In genomic region chr7:75370595-75371519, GRCm38 (mm10) we compare ENCODE assay signal across 9 mouse cellular contexts.
A peak's percentile ranks its signal among the peaks of the same experiment; 100 is the strongest.
DNase-seq lines count a peak whose midpoint lies in the region; ATAC-seq and TF ChIP-seq lines count a peak whose summit lies in the region.
"Had no signal": no experiment of that assay in that cellular context is flagged by ENCODE, and none has a peak within 500 bp of the region (broad histone marks: within the 10 kb centered on the region; RNA-seq: fewer than 3 reads in every experiment).

No protein-coding gene starts in this region.

- H3K27me3 ChIP-seq in forebrain, embryonic 11.5 days (ENCODE audit: control insufficient read depth, insufficient read depth, low read length): no peaks in the 10 kb centered on the region
- no peaks in the 10 kb centered on the region for H3K27me3 ChIP-seq in heart, embryonic 15.5 days
- no peaks in the 10 kb centered on the region for H3K27me3 ChIP-seq in liver, embryonic 11.5 days (replicated peaks; ENCODE audit: control insufficient read depth, insufficient read depth, low read length)
- no peaks in the 10 kb centered on the region for H3K27me3 ChIP-seq in myocyte (ENCODE audit: control insufficient read depth, insufficient read depth, insufficient read length)

- no peaks in the 10 kb centered on the region for H3K36me3 ChIP-seq in forebrain, embryonic 11.5 days (ENCODE audit: control insufficient read depth, insufficient read depth, low read length)
- no peaks in the 10 kb centered on the region for H3K36me3 ChIP-seq in heart, embryonic 15.5 days
- no peaks in the 10 kb centered on the region for H3K36me3 ChIP-seq in liver, embryonic 11.5 days (ENCODE audit: control insufficient read depth, insufficient read depth, low read length)
- H3K36me3 ChIP-seq in myocyte (ENCODE audit: control insufficient read depth, insufficient read depth): no peaks in the 10 kb centered on the region
- H3K36me3 ChIP-seq: G1E had no signal

- no peaks in the 10 kb centered on the region for H3K9me3 ChIP-seq in forebrain, embryonic 11.5 days (ENCODE audit: control insufficient read depth, low read length)
- no peaks in the 10 kb centered on the region for H3K9me3 ChIP-seq in heart, embryonic 15.5 days (replicated peaks)
- H3K9me3 ChIP-seq in liver, embryonic 11.5 days (ENCODE audit: control insufficient read depth, low read length): no peaks in the 10 kb centered on the region
- H3K9me3 ChIP-seq: G1E had no signal

- no peaks in the 10 kb centered on the region for H3K79me2 ChIP-seq in myocyte (ENCODE audit: control insufficient read depth, insufficient read depth)

- no peak overlapping the region for H3K27ac ChIP-seq in forebrain, embryonic 11.5 days (ENCODE audit: low read depth, low read length)
- peak overlapping the region; percentile 29 for H3K27ac ChIP-seq in heart, embryonic 15.5 days
- no peak overlapping the region for H3K27ac ChIP-seq in liver, embryonic 11.5 days (ENCODE audit: low read depth, low read length)

- H3K4me3 ChIP-seq in forebrain, embryonic 11.5 days (ENCODE audit: low read depth, low read length): no peak overlapping the region
- no peak overlapping the region for H3K4me3 ChIP-seq in heart, embryonic 15.5 days
- H3K4me3 ChIP-seq in liver, embryonic 11.5 days (ENCODE audit: low read depth, low read length): no peak overlapping the region
- H3K4me3 ChIP-seq in myocyte: peak overlapping the region; percentile 6

- H3K4me1 ChIP-seq in forebrain, embryonic 11.5 days (replicated peaks; ENCODE audit: control insufficient read depth, insufficient read depth, low read length): no peaks in the 10 kb centered on the region
- peaks cover 25% of the 10 kb centered on the region for H3K4me1 ChIP-seq in heart, embryonic 15.5 days (replicated peaks)
- 0 out of 2 replicates have a peak, but pooled peaks cover 2% of the 10 kb centered on the region for H3K4me1 ChIP-seq in liver, embryonic 11.5 days (replicated peaks; ENCODE audit: control insufficient read depth, insufficient read depth, low read length)

- TF ChIP-seq POLR2A in myocyte (IDR thresholded peaks at IDR 0.05; ENCODE audit: insufficient read length, low read depth): no peak

- no peak overlapping the region for H3K4me2 ChIP-seq in forebrain, embryonic 11.5 days (ENCODE audit: low read depth, low read length, severe bottlenecking)
- H3K4me2 ChIP-seq in heart, embryonic 15.5 days: peak overlapping the region; percentile 40
- no peak overlapping the region for H3K4me2 ChIP-seq in liver, embryonic 11.5 days
- H3K4me2 ChIP-seq in myocyte (ENCODE audit: low read depth): peak overlapping the region; percentile 89

- ATAC-seq in forebrain, embryonic 11.5 days (replicated peaks; ENCODE audit: low FRiP score): peak; percentile 48
- peak; percentile 70; the same call in 1 of the 2 replicates for ATAC-seq in heart, embryonic 15.5 days (replicated peaks; ENCODE audit: insufficient number of reproducible peaks, insufficient read depth, low FRiP score, low read depth)
- peak; percentile 52; the same call in 1 of the 2 replicates for ATAC-seq in liver, embryonic 11.5 days (replicated peaks; ENCODE audit: low FRiP score)

- H3K9ac ChIP-seq in forebrain, embryonic 11.5 days (ENCODE audit: low read length): no peak overlapping the region
- no peak overlapping the region for H3K9ac ChIP-seq in heart, embryonic 15.5 days
- H3K9ac ChIP-seq in liver, embryonic 11.5 days (ENCODE audit: low read depth, low read length): no peak overlapping the region

- WGBS in forebrain, embryonic 11.5 days: 58% methylated on average over 12 of the region's 12 CpGs
- 31% methylated on average over 12 of the region's 12 CpGs for WGBS in heart, embryonic 15.5 days
- WGBS in liver, embryonic 11.5 days: 37% methylated on average over 12 of the region's 12 CpGs

- DNase-seq in A20 (ENCODE audit: low read depth, low spot score): peak; percentile 91
- peak; percentile 94 for DNase-seq in brain, adult 2 months (ENCODE audit: low read depth, low spot score)
- DNase-seq in forebrain, embryonic 11.5 days (ENCODE audit: low spot score): peak; percentile 73
- peak; percentile 90 for DNase-seq in kidney, postnatal 10 days
- peak; percentile 57 for DNase-seq in liver, embryonic 11.5 days (ENCODE audit: low spot score)
- DNase-seq in spleen, postnatal 4 days (ENCODE audit: low spot score in 2 of 2): peak; percentile 72 to 82

- no peak overlapping the region for H3ac ChIP-seq in myocyte (ENCODE audit: control insufficient read depth, insufficient read length)

TF ChIP-seq in myocyte, 11 proteins besides CTCF, POLR2A, EP300 and RAD21:
- TF ChIP-seq MAX (IDR thresholded peaks at IDR 0.05; ENCODE audit: low read depth) (no peak), POLR2AphosphoS2 (IDR thresholded peaks at IDR 0.05; ENCODE audit: insufficient read length, low read depth) (no peak), MYOG (IDR thresholded peaks at IDR 0.05; ENCODE audit: control insufficient read depth in 1 of 3, insufficient read depth in 1 of 3, insufficient read length in 2 of 3, low read depth in 2 of 3) (no peak), TCF3 (IDR thresholded peaks at IDR 0.05; ENCODE audit: insufficient read length, low read depth) (no peak), USF1 (IDR thresholded peaks at IDR 0.05; ENCODE audit: low read depth) (no peak), REST (IDR thresholded peaks at IDR 0.05; ENCODE audit: insufficient read depth, insufficient read length) (no peak), SRF (IDR thresholded peaks at IDR 0.05; ENCODE audit: control insufficient read depth, insufficient read length, low read depth) (no peak), E2F4 (IDR thresholded peaks at IDR 0.05; ENCODE audit: insufficient read depth) (no peak), CEBPB (IDR thresholded peaks at IDR 0.05; ENCODE audit: insufficient read depth, poor library complexity, severe bottlenecking) (no peak), MYOD1 (IDR thresholded peaks at IDR 0.05; ENCODE audit: control insufficient read depth in 1 of 3, insufficient read length in 2 of 3, low read depth in 2 of 3) (no peak)

Comparison
In these comparisons a context has a peak if more than half of its experiments do, and no peak if none do; other contexts are left out.
1. H3K4me2 ChIP-seq: peak in heart, embryonic 15.5 days (single experiment) and myocyte (single experiment); none in forebrain, embryonic 11.5 days (single experiment) and liver, embryonic 11.5 days (single experiment).
2. Peak in every context shown above with its lines, with median percentiles within 50 percentile points of each other: DNase-seq and ATAC-seq.